Mouse (Mus musculus) cerebellum, adult 11-12 months (tissue): ENCODE results near the gene Boll.
A peak's percentile ranks its signal among the peaks of the same experiment; 100 is the strongest.
"Not testable (repeated sequence)": the region's sequence is repeated elsewhere in the genome, so short reads cannot be mapped to it uniquely, and the experiment has no call there.

Experiments
- DNase-seq: peaks from one replicate; pipeline ENCODE4 v3.0.0; 2022

Gene Boll

GRCm38 (mm10) chr1:55363044-55363565, at the start of gene Boll:
TSS of gene Boll (minus strand) at chr1:55363469.
- DNase-seq: no peak

GRCm38 (mm10) chr1:55412569-55412968, 49.3 kb upstream of the Boll start:
- DNase-seq: no peak

GRCm38 (mm10) chr1:55411079-55411478, 47.8 kb upstream of the Boll start:
- no peak for DNase-seq

GRCm38 (mm10) chr1:55410670-55411069, 47.4 kb upstream of the Boll start:
- DNase-seq: no peak

DNA sequence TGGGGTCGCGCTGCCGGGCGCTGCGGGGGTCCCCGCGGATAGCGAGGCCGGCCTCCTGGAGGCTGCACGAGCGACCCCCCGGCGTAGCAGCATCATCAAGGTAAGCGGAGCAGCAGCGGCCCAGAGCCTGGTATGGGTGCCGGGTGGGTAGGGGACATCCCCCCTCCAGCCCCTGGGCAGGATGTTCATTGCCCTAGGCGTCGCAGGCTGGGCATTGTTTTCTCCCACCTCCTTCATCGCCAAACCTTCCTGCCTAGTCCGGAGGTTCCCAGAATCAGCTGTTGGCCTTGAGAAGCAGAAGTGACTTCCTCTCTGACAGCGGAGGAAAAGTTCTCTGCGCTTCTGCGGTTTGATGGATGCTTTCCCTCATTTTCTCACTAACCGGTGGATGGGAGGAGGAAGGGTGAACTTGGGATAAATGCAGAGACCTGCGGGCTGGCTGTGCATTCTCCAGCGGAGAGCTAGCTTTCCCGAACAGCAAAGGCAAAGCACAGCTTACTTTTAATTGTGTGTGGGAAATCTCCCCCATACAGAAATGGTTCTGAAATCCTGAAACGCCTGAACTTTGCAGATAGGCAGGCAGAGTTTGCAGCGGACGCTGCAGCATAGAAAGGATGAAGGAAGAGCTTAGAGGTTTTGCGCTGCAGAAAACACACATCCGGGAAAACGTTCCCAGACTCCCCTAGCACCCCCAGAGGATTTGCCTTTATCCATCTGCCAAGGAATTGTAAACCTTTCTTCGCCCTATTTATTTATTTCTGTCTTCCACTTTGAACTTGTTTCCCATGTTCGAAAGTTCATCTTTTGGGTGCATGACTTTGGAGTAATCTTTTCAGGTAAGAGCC, 43.5 kb upstream of the Boll start:
- peak; percentile 37 for DNase-seq

DNA sequence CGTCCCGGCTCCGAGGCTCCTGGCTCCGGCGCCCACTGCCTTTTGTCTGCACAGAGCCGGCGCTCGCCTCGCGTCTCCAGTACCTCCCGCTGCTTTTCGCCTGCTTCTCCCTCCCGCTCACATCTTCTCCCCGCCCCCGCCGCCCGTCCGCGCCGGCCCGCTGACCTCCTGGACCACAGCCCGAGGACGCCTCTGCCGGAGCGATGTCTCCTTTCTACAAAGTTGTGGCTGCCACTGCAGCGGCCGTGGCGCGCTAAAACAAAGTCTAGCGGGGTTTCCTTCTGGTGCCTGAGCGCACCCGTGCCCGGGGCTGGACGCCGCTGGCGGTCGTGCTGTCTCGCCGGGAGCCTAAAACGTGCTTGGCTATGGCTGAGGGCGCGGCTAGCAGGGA, 42.7 kb upstream of the Boll start:
- DNase-seq: no peak

DNA sequence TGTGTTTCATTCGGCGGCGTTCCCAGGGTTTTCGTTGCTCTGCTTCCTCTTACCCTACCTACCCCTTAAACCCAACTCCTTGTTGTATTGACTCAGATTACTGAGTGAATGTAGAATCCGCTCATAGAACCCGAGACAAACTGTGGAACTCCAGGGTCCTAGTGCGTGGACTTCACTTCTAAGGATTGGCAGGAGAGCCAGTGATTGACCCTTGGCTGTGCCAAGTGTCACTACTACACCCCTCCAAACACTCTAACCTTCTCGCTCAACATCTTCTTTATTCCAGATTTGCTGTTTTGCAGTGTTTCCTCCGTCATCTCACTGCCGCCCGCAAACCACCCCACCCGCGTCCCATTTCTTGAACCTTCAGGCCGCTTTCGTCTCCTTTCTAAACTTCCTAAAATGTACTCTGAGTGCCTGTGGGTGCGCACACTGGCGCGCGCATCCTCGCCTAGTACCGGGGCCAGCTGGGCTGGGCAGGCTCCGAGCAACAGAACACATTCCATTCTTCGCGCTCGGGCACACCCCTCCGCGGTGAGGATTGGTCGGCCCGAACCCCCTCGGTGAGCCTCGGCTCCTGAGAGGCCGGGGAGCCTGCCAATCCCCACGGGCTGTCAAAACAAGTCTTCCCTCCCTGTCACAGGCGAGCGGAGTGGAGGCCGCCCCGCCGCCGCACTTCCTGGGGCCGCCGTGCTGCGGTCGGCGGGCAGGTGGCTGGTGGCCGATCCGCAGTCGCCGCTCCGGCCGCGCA, 42.2 kb upstream of the Boll start, which contains the start of gene Plcl1:
Gene Plcl1, plus strand, starts transcription at position 650 of the 751 bp plus-strand sequence.
- peak; percentile 94 for DNase-seq

GRCm38 (mm10) chr1:55404439-55404838, 41.2 kb upstream of the Boll start:
- DNase-seq: peak; percentile 32

DNA sequence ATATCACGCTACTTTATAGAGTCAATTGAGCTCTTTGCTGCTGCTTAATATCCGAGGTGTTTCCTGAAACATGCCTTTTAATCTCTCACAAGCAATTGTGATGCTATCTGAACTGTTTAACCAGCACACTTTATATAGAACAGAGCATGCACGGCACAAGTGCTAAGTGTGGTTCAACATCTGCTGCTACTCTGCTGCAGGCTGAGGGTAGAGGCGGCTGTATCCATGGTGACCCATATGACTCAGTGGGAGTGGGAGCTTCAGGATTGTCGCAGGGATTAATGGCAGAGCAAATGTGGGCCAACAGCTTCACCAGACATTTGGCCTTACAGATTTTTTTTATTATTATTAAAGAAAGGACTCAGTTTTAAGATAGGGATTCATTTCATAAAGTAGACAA, 36.6 kb upstream of the Boll start:
- DNase-seq: no peak

DNA sequence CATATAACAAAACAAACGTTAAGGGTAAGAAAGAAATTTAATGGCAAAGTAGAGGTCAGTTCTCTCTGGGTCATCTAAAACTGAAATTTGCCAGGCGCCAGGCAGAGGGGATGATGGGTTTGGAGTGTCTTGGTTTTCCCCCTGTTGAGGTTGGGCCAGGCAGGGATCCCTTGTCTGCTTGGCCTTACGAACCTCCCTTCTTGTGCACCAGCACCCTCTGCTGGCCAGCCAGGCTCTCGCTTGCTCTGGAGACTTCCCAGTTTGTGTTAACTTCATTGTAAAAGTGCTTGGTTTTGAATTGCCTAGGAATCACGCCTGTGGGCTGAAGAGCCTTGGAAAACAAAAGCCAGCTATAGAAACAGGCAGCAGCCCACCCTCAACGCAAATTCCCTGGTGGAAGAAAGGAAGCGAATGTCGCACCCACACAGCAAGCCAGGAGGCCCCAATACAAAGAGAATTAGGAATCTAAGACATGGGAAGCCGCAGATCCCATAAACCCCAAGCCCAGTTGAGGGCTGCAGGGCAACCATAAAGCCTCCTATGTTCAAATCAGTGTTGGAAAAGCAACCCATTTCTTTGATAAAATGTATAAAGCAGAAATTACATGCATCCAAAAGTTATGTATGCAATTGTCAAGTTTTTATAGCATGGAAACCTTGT, 20.0 kb upstream of the Boll start:
- peak; percentile 53 for DNase-seq

GRCm38 (mm10) chr1:55380527-55380926, 17.3 kb upstream of the Boll start:
- DNase-seq: no peak

DNA sequence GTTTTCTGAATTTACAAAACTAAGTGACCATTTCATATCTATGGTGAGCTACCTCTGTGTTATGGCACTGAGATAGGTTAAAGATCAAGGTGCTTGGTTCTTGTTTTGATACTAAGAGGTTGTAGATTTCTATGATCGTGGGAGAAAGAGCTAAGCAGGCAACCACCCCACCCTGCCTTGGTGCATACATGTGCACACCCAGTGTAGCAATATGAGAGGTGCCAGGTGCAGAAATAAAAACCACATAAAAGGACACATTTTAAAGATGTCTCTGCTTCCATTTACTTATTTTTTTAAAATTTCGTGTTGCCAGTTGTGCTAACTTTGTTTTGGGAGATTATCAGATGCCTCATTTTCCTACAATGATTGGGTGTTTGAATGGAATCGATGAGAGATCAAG, 9.4 kb upstream of the Boll start:
- no peak for DNase-seq

DNA sequence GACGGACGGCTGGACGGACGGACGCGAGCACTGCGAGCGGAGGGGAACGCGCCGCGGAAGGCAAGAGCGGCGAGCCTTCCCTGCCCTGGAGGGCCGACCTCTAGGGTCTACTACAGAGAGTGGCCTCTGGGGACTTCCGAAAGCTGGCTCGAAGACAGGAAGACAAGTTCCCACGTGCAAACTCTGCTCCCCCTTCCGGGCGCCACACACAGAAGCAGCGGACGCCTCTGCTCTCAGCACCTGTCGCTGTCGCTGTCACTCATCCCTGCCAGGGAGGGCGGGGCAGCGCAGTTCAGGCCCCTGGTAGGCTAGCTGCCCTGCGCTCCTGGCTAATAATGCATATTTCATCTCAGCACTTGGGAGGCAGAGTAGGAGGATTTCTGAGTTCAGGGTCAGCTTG, 317 bp upstream of the Boll start:
- DNase-seq: no peak

DNA sequence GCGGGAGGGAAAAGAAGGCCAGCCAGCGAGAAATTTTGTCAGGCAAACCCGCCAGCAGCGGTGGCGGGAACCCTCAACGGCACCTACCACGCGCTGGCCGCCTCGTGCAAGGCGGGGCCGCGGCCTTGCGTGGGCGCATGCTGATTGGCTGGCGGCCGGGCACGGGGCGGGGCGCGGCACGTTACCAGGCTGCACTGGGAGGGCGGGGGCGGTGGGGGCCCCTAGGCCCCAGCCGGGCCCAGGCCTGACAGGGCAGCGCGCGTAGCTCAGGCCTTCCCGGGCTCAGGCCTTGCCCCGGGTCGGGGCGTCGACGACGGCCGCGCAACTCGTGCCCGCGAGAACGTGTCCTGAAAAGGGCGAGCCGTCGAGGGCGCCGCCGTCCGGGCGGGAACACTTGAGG, 635 bp downstream of the Boll start:
- DNase-seq: no peak

GRCm38 (mm10) chr1:55351914-55352313, 11.4 kb downstream of the Boll start:
- not testable (repeated sequence) for DNase-seq

GRCm38 (mm10) chr1:55325496-55325895, 37.8 kb downstream of the Boll start:
- not testable (repeated sequence) for DNase-seq

GRCm38 (mm10) chr1:55301077-55301476, 62.2 kb downstream of the Boll start:
- DNase-seq: no peak

GRCm38 (mm10) chr1:55279081-55279480, 84.2 kb downstream of the Boll start:
- DNase-seq: no peak

- DNase-seq: no peak
Measured at GRCm38 (mm10) chr1:55265447-55265846, 97.8 kb downstream of the Boll start.

- no peak for DNase-seq
Measured at GRCm38 (mm10) chr1:55264385-55264784, 98.9 kb downstream of the Boll start.

DNA sequence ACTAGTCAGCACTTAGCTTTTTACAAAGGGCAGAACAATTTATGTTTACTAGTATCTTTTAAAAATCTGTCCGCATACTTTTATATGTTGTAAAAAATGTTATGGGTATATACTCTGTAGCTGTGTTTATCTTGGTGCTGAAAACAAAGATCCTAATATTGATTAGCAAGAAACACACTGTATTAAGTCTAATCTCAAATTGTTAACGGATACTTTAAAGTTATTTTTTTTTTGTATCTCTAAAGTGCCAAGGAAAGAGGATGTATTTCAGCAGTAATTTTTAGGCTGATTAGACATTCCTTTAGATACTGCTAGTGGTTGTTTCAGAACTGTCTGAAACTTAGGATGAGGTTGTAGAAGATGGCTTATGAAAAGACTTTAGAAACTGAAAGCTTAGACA, 116.9 kb downstream of the Boll start:
- DNase-seq: no peak

DNA sequence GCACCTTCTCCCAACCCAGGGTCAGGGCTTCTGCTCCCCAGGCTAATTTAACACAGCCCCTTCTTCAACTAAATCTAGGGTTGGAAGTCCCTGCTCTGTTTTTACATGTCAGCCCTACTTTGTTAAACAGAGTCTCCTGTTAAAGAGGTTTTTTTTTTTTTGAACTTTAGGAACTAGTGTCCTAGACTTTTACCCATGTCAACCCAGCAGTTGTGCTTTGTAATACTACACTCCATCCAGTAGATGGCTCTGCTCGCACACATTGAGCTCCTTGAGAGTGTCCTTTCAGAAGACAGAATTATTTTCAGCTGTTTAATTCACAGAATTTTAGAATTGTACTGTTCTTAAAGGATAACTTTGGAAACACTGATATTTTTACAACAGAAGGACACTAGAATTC, 124.0 kb downstream of the Boll start:
- DNase-seq: no peak

DNA sequence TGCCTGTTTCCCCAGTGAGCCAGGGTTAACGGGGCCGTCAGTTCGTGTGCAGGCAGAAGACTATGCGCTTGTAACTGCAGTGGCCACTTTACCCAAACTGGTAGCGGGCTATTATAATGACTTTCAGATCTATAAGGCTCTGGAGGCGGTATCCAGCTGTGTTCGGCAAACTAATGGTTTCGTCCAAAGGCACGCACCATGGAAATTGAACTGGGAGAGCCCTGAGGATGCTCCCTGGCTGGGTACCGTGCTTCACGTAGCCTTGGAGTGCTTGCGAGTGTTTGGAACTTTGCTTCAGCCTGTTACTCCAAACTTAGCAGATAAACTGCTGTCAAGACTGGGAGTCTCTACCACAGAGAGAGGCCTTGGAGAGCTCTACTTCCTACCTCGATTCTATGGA, 124.8 kb downstream of the Boll start:
- DNase-seq: no peak
